Mouse (Mus musculus) MEL (cell line): ENCODE data around the gene Dgkz. TPM values are rescaled to one million over a fixed set of nuclear protein-coding genes. Genes with fewer than 3 reads are reported as not detected.

Experiments used
- DNase-seq: peaks from one replicate; pipeline ENCODE4 v3.0.0; 2011; ENCODE audit warnings: low read depth, low spot score
- H3K27ac ChIP-seq: 2 replicates; pipeline ENCODE4 v1.5.1; 2012; ENCODE audit warnings: low read depth, mild to moderate bottlenecking, control low read depth, low read length, moderate library complexity; ENCODE audit not compliant: control insufficient read depth
- H3K27me3 ChIP-seq, 2 experiments: fragments of 150-350 bp in 1 of 2; sonication (generic) in 1 of 2; 2 replicates each; pipeline ENCODE4 v1.6.1; 2012; ENCODE audit warnings: low read length in 2 of 2, mild to moderate bottlenecking in 2 of 2, improper control_type of control experiment in 1 of 2, moderate library complexity in 1 of 2; ENCODE audit not compliant: insufficient read depth in 2 of 2, control insufficient read depth in 1 of 2
- H3K36me3 ChIP-seq, 2 experiments: 2 replicates each; pipeline ENCODE4 v1.6.1; 2012 to 2014; ENCODE audit warnings: low read length in 2 of 2, improper control_type of control experiment in 1 of 2, inconsistent platforms in 1 of 2, mild to moderate bottlenecking in 1 of 2; ENCODE audit not compliant: insufficient read depth in 2 of 2, control insufficient read depth in 1 of 2
- H3K4me1 ChIP-seq, 2 experiments: fragments of 150-350 bp in 1 of 2; sonication (generic) in 1 of 2; 2 replicates each; pipeline ENCODE4 v1.6.1; 2012; ENCODE audit warnings: low read length in 2 of 2, improper control_type of control experiment in 1 of 2, mild to moderate bottlenecking in 1 of 2; ENCODE audit not compliant: insufficient read depth in 2 of 2, control insufficient read depth in 1 of 2
- H3K4me3 ChIP-seq, 2 experiments: fragments of 150-350 bp in 1 of 2; sonication (generic) in 1 of 2; 2 replicates each; pipeline ENCODE4 v1.5.1; 2012; ENCODE audit warnings: low read depth in 2 of 2, low read length in 2 of 2, mild to moderate bottlenecking in 2 of 2, moderate library complexity in 2 of 2, control low read depth in 1 of 2, improper control_type of control experiment in 1 of 2; ENCODE audit not compliant: control insufficient read depth in 1 of 2, insufficient read depth in 1 of 2
- H3K79me2 ChIP-seq: 2 replicates; pipeline ENCODE4 v1.6.1; 2012; ENCODE audit warnings: mild to moderate bottlenecking, low read length, moderate library complexity; ENCODE audit not compliant: control insufficient read depth, poor library complexity, insufficient read depth
- H3K9ac ChIP-seq: 2 replicates; pipeline ENCODE4 v1.6.1; 2012; ENCODE audit warnings: low read depth, mild to moderate bottlenecking, control low read depth, low read length, moderate library complexity; ENCODE audit not compliant: control insufficient read depth, poor library complexity, severe bottlenecking
- H3K9me3 ChIP-seq: fragments of 150-350 bp; sonication (generic); replicated peaks from 2 replicates; pipeline ENCODE4 v1.6.1; 2012; ENCODE audit warnings: mild to moderate bottlenecking, low read length, improper control_type of control experiment, moderate library complexity; ENCODE audit not compliant: insufficient read depth
- BHLHE40 ChIP-seq: IDR thresholded peaks from 2 replicates; pipeline ENCODE4 v1.6.1; 2012; ENCODE audit warnings: low read depth, mild to moderate bottlenecking, inconsistent platforms, low read length, improper control_type of control experiment, borderline replicate concordance
- CHD1 ChIP-seq: IDR thresholded peaks from 2 replicates; pipeline ENCODE4 v1.6.1; 2012; ENCODE audit warnings: low read depth, mild to moderate bottlenecking, inconsistent platforms, low read length, improper control_type of control experiment
- E2F4 ChIP-seq: IDR thresholded peaks from 2 replicates; pipeline ENCODE4 v1.6.1; 2011; ENCODE audit warnings: low read depth, low read length, improper control_type of control experiment, borderline replicate concordance
- ELF1 ChIP-seq: IDR thresholded peaks from 2 replicates; pipeline ENCODE4 v1.6.1; 2014; ENCODE audit warnings: low read depth, mild to moderate bottlenecking, inconsistent platforms, low read length, improper control_type of control experiment, moderate library complexity
- EP300 ChIP-seq, 2 experiments: IDR thresholded peaks; 2 replicates each; pipeline ENCODE4 v1.6.1; 2011; ENCODE audit warnings: improper control_type of control experiment in 2 of 2, low read length in 2 of 2, low read depth in 1 of 2, mild to moderate bottlenecking in 1 of 2
- ETS1 ChIP-seq: IDR thresholded peaks from 2 replicates; pipeline ENCODE4 v1.6.1; 2012; ENCODE audit warnings: low read depth, mild to moderate bottlenecking, inconsistent platforms, low read length, improper control_type of control experiment, moderate library complexity
- GABPA ChIP-seq: IDR thresholded peaks from 2 replicates; pipeline ENCODE4 v1.6.1; 2012; ENCODE audit warnings: low read depth, mild to moderate bottlenecking, inconsistent platforms, low read length, improper control_type of control experiment, moderate library complexity
- GATA1 ChIP-seq: IDR thresholded peaks from 2 replicates; pipeline ENCODE4 v1.6.1; 2011; ENCODE audit warnings: low read depth, low read length, improper control_type of control experiment
- KAT2A ChIP-seq: conservative IDR thresholded peaks from 2 replicates; pipeline ENCODE4 v1.6.1; 2012; ENCODE audit warnings: low read depth, low read length, improper control_type of control experiment, inconsistent platforms
- MAZ ChIP-seq: IDR thresholded peaks from 2 replicates; pipeline ENCODE4 v1.6.1; 2012; ENCODE audit warnings: low read depth, mild to moderate bottlenecking, inconsistent platforms, low read length, improper control_type of control experiment
- MEF2A ChIP-seq: IDR thresholded peaks from 2 replicates; pipeline ENCODE4 v1.6.1; 2014; ENCODE audit warnings: low read depth, mild to moderate bottlenecking, inconsistent platforms, low read length, improper control_type of control experiment; ENCODE audit not compliant: poor library complexity, insufficient replicate concordance, severe bottlenecking; ENCODE audit errors: extremely low read depth
- MXI1 ChIP-seq: IDR thresholded peaks from 2 replicates; pipeline ENCODE4 v1.6.1; 2011; ENCODE audit warnings: mild to moderate bottlenecking, low read depth, low read length, improper control_type of control experiment
- MYB ChIP-seq: IDR thresholded peaks from 2 replicates; pipeline ENCODE4 v1.6.1; 2011; ENCODE audit warnings: mild to moderate bottlenecking, low read depth, low read length, improper control_type of control experiment
- NELFE ChIP-seq: IDR thresholded peaks from 2 replicates; pipeline ENCODE4 v1.6.1; 2011; ENCODE audit warnings: low read depth, low read length, improper control_type of control experiment
- NRF1 ChIP-seq: IDR thresholded peaks from 2 replicates; pipeline ENCODE4 v1.6.1; 2014; ENCODE audit warnings: low read depth, mild to moderate bottlenecking, inconsistent platforms, low read length, improper control_type of control experiment, moderate library complexity; ENCODE audit not compliant: poor library complexity, insufficient read depth, severe bottlenecking
- POLR2AphosphoS2 ChIP-seq: IDR thresholded peaks from 2 replicates; pipeline ENCODE4 v1.6.1; 2011; ENCODE audit warnings: low read length, improper control_type of control experiment
- RAD21 ChIP-seq: IDR thresholded peaks from 2 replicates; pipeline ENCODE4 v1.6.1; 2011; ENCODE audit warnings: mild to moderate bottlenecking, low read depth, low read length, improper control_type of control experiment
- RCOR1 ChIP-seq: IDR thresholded peaks from 2 replicates; pipeline ENCODE4 v1.6.1; 2012; ENCODE audit warnings: low read depth, mild to moderate bottlenecking, inconsistent platforms, low read length, improper control_type of control experiment
- TAL1 ChIP-seq: IDR thresholded peaks from 2 replicates; pipeline ENCODE4 v1.6.1; 2012; ENCODE audit warnings: mild to moderate bottlenecking, inconsistent platforms, low read length, moderate library complexity, mixed read lengths
- USF1 ChIP-seq: IDR thresholded peaks from 2 replicates; pipeline ENCODE4 v1.6.1; 2014; ENCODE audit warnings: low read depth, mild to moderate bottlenecking, inconsistent platforms, low read length, improper control_type of control experiment, moderate library complexity
- USF2 ChIP-seq, 2 experiments: IDR thresholded peaks; 2 replicates each; pipeline ENCODE4 v1.6.1; 2011 to 2012; ENCODE audit warnings: improper control_type of control experiment in 2 of 2, low read length in 2 of 2, borderline replicate concordance in 1 of 2, inconsistent platforms in 1 of 2, low read depth in 1 of 2, mild to moderate bottlenecking in 1 of 2; ENCODE audit not compliant: insufficient read depth in 1 of 2
- ZC3H11A ChIP-seq: IDR thresholded peaks from 2 replicates; pipeline ENCODE4 v1.6.1; 2012; ENCODE audit warnings: low read depth, mild to moderate bottlenecking, inconsistent platforms, low read length, improper control_type of control experiment
- ZKSCAN1 ChIP-seq: IDR thresholded peaks from 2 replicates; pipeline ENCODE4 v1.6.1; 2012; ENCODE audit warnings: low read depth, mild to moderate bottlenecking, inconsistent platforms, low read length, improper control_type of control experiment, moderate library complexity
- ZMIZ1 ChIP-seq: IDR thresholded peaks from 2 replicates; pipeline ENCODE4 v1.6.1; 2012; ENCODE audit warnings: low read depth, mild to moderate bottlenecking, inconsistent platforms, low read length, improper control_type of control experiment, moderate library complexity
- ZNF384 ChIP-seq: IDR thresholded peaks from 2 replicates; pipeline ENCODE4 v1.6.1; 2012; ENCODE audit warnings: low read depth, mild to moderate bottlenecking, inconsistent platforms, low read length, improper control_type of control experiment
- polyA plus RNA-seq, 2 experiments: library from polyadenylated mRNA; stranded (reverse) in 1 of 2; unstranded in 1 of 2; fragments of >175 nt in 1 of 2; fragments of >200 nt in 1 of 2; gene quantifications; 2 replicates each; pipeline versions ENCODE4 v1.2.1 to v1.2.4; 2012; ENCODE audit warnings: low replicate concordance in 2 of 2, low read depth in 1 of 2; ENCODE audit not compliant: insufficient read length in 2 of 2, insufficient read depth in 1 of 2, missing spikeins in 1 of 2
- total RNA-seq: library from RNA; depleted of rRNA; stranded (reverse); fragments of 300-350 nt; gene quantifications from 2 replicates; pipeline ENCODE4 v1.2.3, GENCODE M21; 2012

The Dgkz gene
- total and polyA plus RNA-seq, 3 experiments: 65.6 to 165 TPM; not detected in 1

GRCm38 (mm10) chr2:91996006-91996405 lies 20.3 kb upstream of the Dgkz start:
- Histone ChIP-seq H3K79me2 (no peaks in the 10 kb centered on the region), H3K27ac (no peak overlapping the region), H3K9me3 (no peaks in the 10 kb centered on the region), H3K4me1 (no peaks in the 10 kb centered on the region), H3K9ac (no peak overlapping the region), H3K4me3 (no peak overlapping the region), H3K27me3 (peaks cover 2 to 4% of the 10 kb centered on the region in 2 experiments; a peak in 3 of 4 replicates)
- no peak for DNase-seq
- TF ChIP-seq GABPA (no peak), ETS1 (no peak), E2F4 (no peak), USF1 (no peak), NRF1 (no peak), MYB (no peak), ZMIZ1 (no peak), ZNF384 (no peak), EP300 (IDR thresholded peaks at IDR 0.05; ENCODE audit: low read depth in 1 of 2, low read length in 2 of 2) (no peak), KAT2A (no peak), ELF1 (no peak), GATA1 (no peak), RAD21 (no peak)
- TF ChIP-seq, all 39 proteins: peak for 0
- H3K36me3 ChIP-seq: no peaks in the 10 kb centered on the region

GRCm38 (mm10) chr2:91993409-91993808 lies 17.7 kb upstream of the Dgkz start:
- no peak for DNase-seq
- no peak overlapping the region for H3K27ac ChIP-seq
- peaks cover 0 to 1% of the 10 kb centered on the region in 2 experiments; a peak in 2 of 4 replicates for H3K27me3 ChIP-seq
- no peaks in the 10 kb centered on the region for H3K79me2 ChIP-seq
- H3K9me3 ChIP-seq: no peaks in the 10 kb centered on the region
- no peak for TF ChIP-seq TAL1
- no peak for TF ChIP-seq BHLHE40
- TF ChIP-seq ZMIZ1: no peak
- no peak for TF ChIP-seq NELFE
- TF ChIP-seq USF2 (IDR thresholded peaks at IDR 0.05; ENCODE audit: borderline replicate concordance in 1 of 2, insufficient read depth in 1 of 2, low read depth in 1 of 2, low read length in 2 of 2): no peak
- no peak for TF ChIP-seq ZC3H11A
- no peak for TF ChIP-seq POLR2AphosphoS2
- no peak for TF ChIP-seq RCOR1
- no peak for TF ChIP-seq ZNF384
- no peak for TF ChIP-seq GATA1
- TF ChIP-seq E2F4: no peak
- no peak for TF ChIP-seq MYB
- TF ChIP-seq MXI1: no peak
- TF ChIP-seq MEF2A: no peak
- no peak for TF ChIP-seq GABPA
- no peak for TF ChIP-seq MAZ
- no peak for TF ChIP-seq CHD1
- TF ChIP-seq ZKSCAN1: no peak
- H3K4me3 ChIP-seq: no peak overlapping the region
- H3K36me3 ChIP-seq: no peaks in the 10 kb centered on the region
- no peaks in the 10 kb centered on the region for H3K4me1 ChIP-seq
- no peak overlapping the region for H3K9ac ChIP-seq
